Comparison of ENCODE assay signal across 10 mouse cellular contexts in the genomic region with DNA sequence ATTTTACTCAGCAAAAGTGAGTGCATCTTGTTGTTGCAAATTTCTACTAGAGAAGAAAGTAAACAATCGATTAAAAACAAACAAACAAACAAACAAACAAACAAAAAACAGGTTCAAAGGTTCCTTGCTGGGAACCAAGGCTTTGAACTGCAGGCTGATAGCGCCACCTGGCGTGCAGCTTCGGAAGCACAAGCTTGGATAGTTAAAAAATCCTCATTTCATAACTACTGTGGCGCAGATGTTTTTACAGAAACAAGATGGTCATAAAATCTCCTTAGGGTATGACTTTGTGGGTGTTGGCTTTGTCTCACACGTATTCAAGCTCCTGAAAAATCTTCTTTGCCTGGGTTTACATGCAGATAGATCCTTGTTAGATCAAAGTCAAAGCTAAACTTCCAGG. TPM values are rescaled to one million over a fixed set of nuclear protein-coding genes. Genes with fewer than 3 reads are reported as not detected.
DNase-seq lines count a peak whose midpoint lies in the region; ATAC-seq and TF ChIP-seq lines count a peak whose summit lies in the region.
"Had no signal": no experiment of that assay in that cellular context is flagged by ENCODE, and none has a peak within 500 bp of the region (broad histone marks: within the 10 kb centered on the region; RNA-seq: fewer than 3 reads in every experiment).

No protein-coding gene starts in this region.

- ATAC-seq in stomach, postnatal 0 days (ENCODE audit: low FRiP score, low TSS enrichment), result no peak

- DNase-seq in heart, adult 18-20 months, result peak; percentile 25 to 65
- no peak for DNase-seq in heart, postnatal 25 days (ENCODE audit: low spot score)
- peak; percentile 21 for DNase-seq in 3134 (ENCODE audit: extremely low read depth, insufficient read length, low spot score)
- DNase-seq in Muller cell, postnatal 12 days (ENCODE audit: inconsistent ontology term), result peak; percentile 24
- DNase-seq in cerebellum, postnatal 4 days (ENCODE audit: low spot score in 2 of 2), result peak; percentile 60 to 70
- DNase-seq in kidney, postnatal 10 days, result peak; percentile 77
- peak; percentile 11 for DNase-seq in lung, postnatal 25 days (ENCODE audit: low spot score)
- peak; percentile 64 for DNase-seq in stomach, postnatal 0 days (ENCODE audit: low spot score)

- no peaks in the 10 kb centered on the region for H3K9me3 ChIP-seq in stomach, postnatal 0 days (ENCODE audit: control insufficient read depth, low read length)
- H3K9me3 ChIP-seq: embryonic facial prominence, embryonic 15.5 days; lung, embryonic 15.5 days had no signal

- no peak overlapping the region for H3K4me3 ChIP-seq in stomach, postnatal 0 days (ENCODE audit: low read depth, low read length)

- no peaks in the 10 kb centered on the region for H3K27me3 ChIP-seq in stomach, postnatal 0 days (ENCODE audit: control insufficient read depth, insufficient read depth, low read length)
- H3K27me3 ChIP-seq: embryonic facial prominence, embryonic 15.5 days; lung, embryonic 15.5 days had no signal

- TF ChIP-seq CTCF in stomach, postnatal 0 days (IDR thresholded peaks at IDR 0.05; ENCODE audit: low read depth), result peak; percentile 90

- no peak overlapping the region for H3K9ac ChIP-seq in stomach, postnatal 0 days (ENCODE audit: low read length)
- H3K9ac ChIP-seq: embryonic facial prominence, embryonic 15.5 days; lung, embryonic 15.5 days had no signal

- no peaks in the 10 kb centered on the region for H3K36me3 ChIP-seq in stomach, postnatal 0 days (ENCODE audit: control insufficient read depth, insufficient read depth, low read length)
- H3K36me3 ChIP-seq: embryonic facial prominence, embryonic 15.5 days; lung, embryonic 15.5 days had no signal

- no peak for TF ChIP-seq EP300 in stomach, postnatal 0 days (optimal IDR thresholded peaks at IDR 0.05)

- WGBS in stomach, postnatal 0 days, result 11% methylated on average over 6 of the region's 6 CpGs

- H3K27ac ChIP-seq in stomach, postnatal 0 days (replicated peaks), result no peak overlapping the region
- H3K27ac ChIP-seq: embryonic facial prominence, embryonic 15.5 days; lung, embryonic 15.5 days had no signal

- intact Hi-C loops in heart, postnatal 25 days (cut with DNase I), result loop anchor here (5.0 kb wide), 1 partner anchor 776 kb away; no protein-coding TSS in a partner anchor

- H3K4me2 ChIP-seq in stomach, postnatal 0 days (replicated peaks; ENCODE audit: low read depth), result no peak overlapping the region

- 0 out of 2 replicates have a peak, but pooled peaks cover 3% of the 10 kb centered on the region for H3K4me1 ChIP-seq in stomach, postnatal 0 days (replicated peaks; ENCODE audit: control insufficient read depth, insufficient read depth)

RNA-seq across cellular contexts. Expression of gene Wwox, which starts 1.2 kb away (rescaled TPM):
- total RNA-seq in heart, adult 18-20 months (2021), result 1 to 10 TPM; 3.8 to 5.3 TPM
- 1 to 10 TPM; 3.9 to 4.0 TPM for total RNA-seq in heart, postnatal 25 days (2021)
- polyA plus RNA-seq in stomach, postnatal 0 days (2015; fragmentation: Nextera tagmentation; extraction: Ambion mirVana), result 9.2 and 10.2 TPM in 2 replicates

RNA-seq across cellular contexts. Expression of gene Clec3a, which starts 20.4 kb away (rescaled TPM):
- total RNA-seq in heart, adult 18-20 months (2021), result under 1 TPM in 1 of 2 experiments, not detected in 1; 0.65 TPM
- under 1 TPM; 0.78 to 0.98 TPM for total RNA-seq in heart, postnatal 25 days (2021)
- not detected in 2 replicates for polyA plus RNA-seq in stomach, postnatal 0 days (2015; fragmentation: Nextera tagmentation; extraction: Ambion mirVana)
